Mouse (Mus musculus): ENCODE measurements around the gene Ppcs.

- TF ChIP-seq TAL1 (IDR thresholded peaks at IDR 0.05; ENCODE audit: low read length) (no peak), GATA1 (IDR thresholded peaks at IDR 0.05; ENCODE audit: low read length) (no peak)
These were observed 41.7 kb upstream of the Ppcs start for GRCm38 (mm10) chr4:119463756-119464419.
